Mouse (Mus musculus) MEL (cell line): ENCODE measurements at regions not wholly inside any gene's neighbourhood (a gene's known extent, or its start where the extent isn't known, plus 50 kb on each side); places are given as distances from the start of the nearest gene placed in this dataset.

Experiments
- DNase-seq: peaks from one replicate; pipeline ENCODE4 v3.0.0; 2011; ENCODE audit warnings: low read depth, low spot score
- H3K27ac ChIP-seq: 2 replicates; pipeline ENCODE4 v1.5.1; 2012; ENCODE audit warnings: low read depth, mild to moderate bottlenecking, control low read depth, low read length, moderate library complexity; ENCODE audit not compliant: control insufficient read depth
- H3K27me3 ChIP-seq, 2 experiments: fragments of 150-350 bp in 1 of 2; sonication (generic) in 1 of 2; 2 replicates each; pipeline ENCODE4 v1.6.1; 2012; ENCODE audit warnings: low read length in 2 of 2, mild to moderate bottlenecking in 2 of 2, improper control_type of control experiment in 1 of 2, moderate library complexity in 1 of 2; ENCODE audit not compliant: insufficient read depth in 2 of 2, control insufficient read depth in 1 of 2
- H3K36me3 ChIP-seq, 2 experiments: 2 replicates each; pipeline ENCODE4 v1.6.1; 2012 to 2014; ENCODE audit warnings: low read length in 2 of 2, improper control_type of control experiment in 1 of 2, inconsistent platforms in 1 of 2, mild to moderate bottlenecking in 1 of 2; ENCODE audit not compliant: insufficient read depth in 2 of 2, control insufficient read depth in 1 of 2
- H3K4me1 ChIP-seq, 2 experiments: fragments of 150-350 bp in 1 of 2; sonication (generic) in 1 of 2; 2 replicates each; pipeline ENCODE4 v1.6.1; 2012; ENCODE audit warnings: low read length in 2 of 2, improper control_type of control experiment in 1 of 2, mild to moderate bottlenecking in 1 of 2; ENCODE audit not compliant: insufficient read depth in 2 of 2, control insufficient read depth in 1 of 2
- H3K4me3 ChIP-seq, 2 experiments: fragments of 150-350 bp in 1 of 2; sonication (generic) in 1 of 2; 2 replicates each; pipeline ENCODE4 v1.5.1; 2012; ENCODE audit warnings: low read depth in 2 of 2, low read length in 2 of 2, mild to moderate bottlenecking in 2 of 2, moderate library complexity in 2 of 2, control low read depth in 1 of 2, improper control_type of control experiment in 1 of 2; ENCODE audit not compliant: control insufficient read depth in 1 of 2, insufficient read depth in 1 of 2
- H3K79me2 ChIP-seq: 2 replicates; pipeline ENCODE4 v1.6.1; 2012; ENCODE audit warnings: mild to moderate bottlenecking, low read length, moderate library complexity; ENCODE audit not compliant: control insufficient read depth, poor library complexity, insufficient read depth
- H3K9ac ChIP-seq: 2 replicates; pipeline ENCODE4 v1.6.1; 2012; ENCODE audit warnings: low read depth, mild to moderate bottlenecking, control low read depth, low read length, moderate library complexity; ENCODE audit not compliant: control insufficient read depth, poor library complexity, severe bottlenecking
- H3K9me3 ChIP-seq: fragments of 150-350 bp; sonication (generic); replicated peaks from 2 replicates; pipeline ENCODE4 v1.6.1; 2012; ENCODE audit warnings: mild to moderate bottlenecking, low read length, improper control_type of control experiment, moderate library complexity; ENCODE audit not compliant: insufficient read depth
- CHD1 ChIP-seq: IDR thresholded peaks from 2 replicates; pipeline ENCODE4 v1.6.1; 2012; ENCODE audit warnings: low read depth, mild to moderate bottlenecking, inconsistent platforms, low read length, improper control_type of control experiment
- E2F4 ChIP-seq: IDR thresholded peaks from 2 replicates; pipeline ENCODE4 v1.6.1; 2011; ENCODE audit warnings: low read depth, low read length, improper control_type of control experiment, borderline replicate concordance
- EP300 ChIP-seq, 2 experiments: IDR thresholded peaks; 2 replicates each; pipeline ENCODE4 v1.6.1; 2011; ENCODE audit warnings: improper control_type of control experiment in 2 of 2, low read length in 2 of 2, low read depth in 1 of 2, mild to moderate bottlenecking in 1 of 2
- GABPA ChIP-seq: IDR thresholded peaks from 2 replicates; pipeline ENCODE4 v1.6.1; 2012; ENCODE audit warnings: low read depth, mild to moderate bottlenecking, inconsistent platforms, low read length, improper control_type of control experiment, moderate library complexity
- GATA1 ChIP-seq: IDR thresholded peaks from 2 replicates; pipeline ENCODE4 v1.6.1; 2011; ENCODE audit warnings: low read depth, low read length, improper control_type of control experiment
- HCFC1 ChIP-seq: IDR thresholded peaks from 2 replicates; pipeline ENCODE4 v1.6.1; 2012; ENCODE audit warnings: low read depth, mild to moderate bottlenecking, inconsistent platforms, low read length, improper control_type of control experiment, moderate library complexity
- MAFK ChIP-seq: IDR thresholded peaks from 2 replicates; pipeline ENCODE4 v1.6.1; 2011; ENCODE audit warnings: low read depth, mild to moderate bottlenecking, low read length, improper control_type of control experiment, borderline replicate concordance
- MAX ChIP-seq: IDR thresholded peaks from 2 replicates; pipeline ENCODE4 v1.6.1; 2011; ENCODE audit warnings: low read length, improper control_type of control experiment
- MAZ ChIP-seq: IDR thresholded peaks from 2 replicates; pipeline ENCODE4 v1.6.1; 2012; ENCODE audit warnings: low read depth, mild to moderate bottlenecking, inconsistent platforms, low read length, improper control_type of control experiment
- MEF2A ChIP-seq: IDR thresholded peaks from 2 replicates; pipeline ENCODE4 v1.6.1; 2014; ENCODE audit warnings: low read depth, mild to moderate bottlenecking, inconsistent platforms, low read length, improper control_type of control experiment; ENCODE audit not compliant: poor library complexity, insufficient replicate concordance, severe bottlenecking; ENCODE audit errors: extremely low read depth
- MYC ChIP-seq: IDR thresholded peaks from 2 replicates; pipeline ENCODE4 v1.6.1; 2011; ENCODE audit warnings: low read depth, mild to moderate bottlenecking, low read length, improper control_type of control experiment, moderate library complexity
- POLR2A ChIP-seq, 2 experiments: IDR thresholded peaks; 2 replicates each; pipeline ENCODE4 v1.6.1; 2011 to 2012; ENCODE audit warnings: low read length in 2 of 2, mild to moderate bottlenecking in 2 of 2, control low read depth in 1 of 2, improper control_type of control experiment in 1 of 2, low read depth in 1 of 2, moderate library complexity in 1 of 2; ENCODE audit not compliant: control insufficient read depth in 1 of 2, insufficient read depth in 1 of 2, poor library complexity in 1 of 2
- POLR2AphosphoS2 ChIP-seq: IDR thresholded peaks from 2 replicates; pipeline ENCODE4 v1.6.1; 2011; ENCODE audit warnings: low read length, improper control_type of control experiment
- POLR2AphosphoS5 ChIP-seq: IDR thresholded peaks from 2 replicates; pipeline ENCODE4 v1.6.1; 2012; ENCODE audit warnings: low read depth, borderline replicate concordance, mild to moderate bottlenecking, inconsistent platforms, low read length, moderate library complexity, mixed read lengths
- RAD21 ChIP-seq: IDR thresholded peaks from 2 replicates; pipeline ENCODE4 v1.6.1; 2011; ENCODE audit warnings: mild to moderate bottlenecking, low read depth, low read length, improper control_type of control experiment
- SMC3 ChIP-seq: IDR thresholded peaks from 2 replicates; pipeline ENCODE4 v1.6.1; 2011; ENCODE audit warnings: low read depth, low read length, improper control_type of control experiment
- TAL1 ChIP-seq: IDR thresholded peaks from 2 replicates; pipeline ENCODE4 v1.6.1; 2012; ENCODE audit warnings: mild to moderate bottlenecking, inconsistent platforms, low read length, moderate library complexity, mixed read lengths
- TBP ChIP-seq: IDR thresholded peaks from 2 replicates; pipeline ENCODE4 v1.8.0; 2011; ENCODE audit warnings: low read depth, low read length, improper control_type of control experiment
- TCF12 ChIP-seq: IDR thresholded peaks from 2 replicates; pipeline ENCODE4 v1.6.1; 2014; ENCODE audit warnings: low read depth, mild to moderate bottlenecking, inconsistent platforms, low read length, improper control_type of control experiment, moderate library complexity
- UBTF ChIP-seq: IDR thresholded peaks from 2 replicates; pipeline ENCODE4 v1.6.1; 2012; ENCODE audit warnings: low read depth, mild to moderate bottlenecking, inconsistent platforms, low read length, improper control_type of control experiment, moderate library complexity, borderline replicate concordance; ENCODE audit not compliant: insufficient read depth
- USF1 ChIP-seq: IDR thresholded peaks from 2 replicates; pipeline ENCODE4 v1.6.1; 2014; ENCODE audit warnings: low read depth, mild to moderate bottlenecking, inconsistent platforms, low read length, improper control_type of control experiment, moderate library complexity
- ZC3H11A ChIP-seq: IDR thresholded peaks from 2 replicates; pipeline ENCODE4 v1.6.1; 2012; ENCODE audit warnings: low read depth, mild to moderate bottlenecking, inconsistent platforms, low read length, improper control_type of control experiment
- ZNF384 ChIP-seq: IDR thresholded peaks from 2 replicates; pipeline ENCODE4 v1.6.1; 2012; ENCODE audit warnings: low read depth, mild to moderate bottlenecking, inconsistent platforms, low read length, improper control_type of control experiment

- Histone ChIP-seq H3K9me3 (no peaks in the 10 kb centered on the region), H3K36me3 (no peaks in the 10 kb centered on the region), H3K79me2 (no peaks in the 10 kb centered on the region), H3K9ac (no peak overlapping the region), H3K4me1 (no peaks in the 10 kb centered on the region), H3K27me3 (0 out of 4 replicates have a peak, but pooled peaks cover 0 to 1% of the 10 kb centered on the region in 2 experiments), H3K27ac (no peak overlapping the region), H3K4me3 (no peak overlapping the region)
- DNase-seq: no peak
- no peak for TF ChIP-seq ZC3H11A
- TF ChIP-seq SMC3: no peak
- TF ChIP-seq TCF12: no peak
- no peak for TF ChIP-seq MYC
- no peak for TF ChIP-seq MEF2A
- TF ChIP-seq CHD1: no peak
- TF ChIP-seq MAFK: no peak
- no peak for TF ChIP-seq POLR2AphosphoS5
- no peak for TF ChIP-seq MAZ
- TF ChIP-seq UBTF: no peak
- no peak for TF ChIP-seq USF1
- TF ChIP-seq E2F4: no peak
- no peak for TF ChIP-seq TAL1
- no peak for TF ChIP-seq GABPA
- no peak for TF ChIP-seq EP300 (IDR thresholded peaks at IDR 0.05; ENCODE audit: low read depth in 1 of 2, low read length in 2 of 2)
- no peak for TF ChIP-seq HCFC1
- TF ChIP-seq ZNF384: no peak
- no peak for TF ChIP-seq GATA1
- TF ChIP-seq TBP: no peak
Observed at GRCm38 (mm10) chr1:177565678-177566077, 123.5 kb downstream of the Zbtb18 start.

GRCm38 (mm10) chr1:177568056-177568816 is 126.1 kb downstream of the Zbtb18 start:
- TF ChIP-seq RAD21 (no peak), CHD1 (no peak), UBTF (no peak), MAX (no peak), POLR2A (IDR thresholded peaks at IDR 0.05; ENCODE audit: control insufficient read depth in 1 of 2, insufficient read depth in 1 of 2, low read depth in 1 of 2, low read length in 2 of 2, poor library complexity in 1 of 2) (no peak), MYC (no peak), POLR2AphosphoS2 (no peak)
- DNase-seq: no peak
- Histone ChIP-seq H3K27me3 (0 out of 4 replicates have a peak, but pooled peaks cover 0 to 1% of the 10 kb centered on the region in 2 experiments), H3K9me3 (no peaks in the 10 kb centered on the region), H3K36me3 (no peaks in the 10 kb centered on the region), H3K4me1 (no peaks in the 10 kb centered on the region), H3K27ac (no peak overlapping the region), H3K79me2 (no peaks in the 10 kb centered on the region), H3K4me3 (no peak overlapping the region), H3K9ac (no peak overlapping the region)
